Mouse (Mus musculus) gastrocnemius, postnatal 14 days (tissue): ENCODE results near the gene Ampd3. TPM values are rescaled to one million over a fixed set of nuclear protein-coding genes. Genes with fewer than 3 reads are reported as not detected.

Source experiments
- DNase-seq: peaks from one replicate; pipeline ENCODE4 v3.0.0; 2021; ENCODE audit warnings: mixed read lengths
- intact Hi-C: fragments of 180-260 bp; cut with DNase I; formaldehyde crosslinking; loops from one replicate; pipeline ENCODE4 v1.15.1; 2025; ENCODE audit warnings: low total_unique reads
- total RNA-seq, 2 experiments: library from RNA; stranded (reverse); gene quantifications; 2 replicates each; pipeline ENCODE4 v1.2.3; 2021

The Ampd3 gene
- total RNA-seq, 2 experiments from 2014 or later, result 6.6 to 7.7 TPM

DNA sequence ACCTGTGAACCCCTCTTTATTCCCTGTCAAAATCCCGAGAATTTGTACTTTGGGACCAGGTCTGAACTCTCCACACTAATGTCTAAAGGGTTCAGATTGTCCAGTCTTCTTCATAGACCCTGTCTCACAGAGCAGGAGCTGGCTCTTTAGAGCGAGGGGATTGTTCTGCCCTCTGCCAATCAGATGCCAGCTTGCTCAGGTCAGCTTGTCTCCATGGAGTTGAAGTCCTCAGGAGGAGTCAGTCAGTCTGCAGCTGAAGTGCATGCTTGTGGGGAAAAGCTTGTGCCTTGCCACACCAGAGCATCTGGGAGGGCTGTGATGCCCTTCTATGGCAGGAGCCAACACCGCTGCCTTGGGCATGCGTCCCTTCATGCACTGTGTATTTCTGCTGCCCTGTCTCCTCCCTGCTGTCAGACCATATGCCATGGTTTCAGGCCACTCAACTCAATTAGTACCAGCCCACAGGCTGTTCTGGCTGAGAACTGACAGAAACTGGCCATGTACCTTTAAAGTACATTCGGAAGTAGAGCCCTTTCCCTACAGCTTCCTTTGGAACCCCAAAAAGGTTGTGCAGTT, 5.3 kb upstream of the Ampd3 start:
- DNase-seq, result no peak
- intact Hi-C loops, result no loop called here

DNA sequence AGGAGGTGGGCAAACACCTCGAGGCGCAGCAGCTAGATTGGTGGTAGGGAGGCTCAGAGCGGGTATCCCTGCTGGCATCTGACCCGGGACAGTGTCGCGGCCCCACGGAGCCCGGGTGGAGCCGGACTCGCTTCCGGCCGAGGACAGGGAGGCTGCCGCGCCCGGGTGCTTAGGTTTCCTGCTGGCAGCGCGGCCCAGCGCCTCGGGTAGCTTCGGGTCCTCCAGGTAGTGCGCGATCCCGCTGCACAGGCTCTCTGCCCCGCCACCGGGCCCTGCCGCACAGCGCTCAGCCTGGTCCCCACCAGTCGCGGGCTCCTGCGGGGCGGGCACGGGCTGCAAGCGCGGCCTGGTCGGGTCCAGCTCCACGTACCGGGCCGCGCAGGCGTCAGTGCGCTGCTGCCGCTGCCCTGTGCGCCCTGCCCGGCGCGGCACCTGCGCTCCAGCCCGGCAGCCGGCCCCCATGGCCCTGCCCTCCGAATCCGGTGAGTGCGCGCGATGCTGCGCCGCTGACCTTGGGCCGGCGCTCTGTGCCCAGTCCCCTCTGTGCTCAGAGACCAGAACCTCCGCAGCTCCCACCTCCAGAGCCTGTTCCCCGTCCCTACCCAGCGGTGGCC, 552 bp downstream of the Ampd3 start:
- intact Hi-C loops, result no loop called here
- peak; percentile 48 for DNase-seq

- intact Hi-C loops, result no loop called here
These were observed 1.1 kb downstream of the Ampd3 start for GRCm38 (mm10) chr7:110769094-110769493.

DNA sequence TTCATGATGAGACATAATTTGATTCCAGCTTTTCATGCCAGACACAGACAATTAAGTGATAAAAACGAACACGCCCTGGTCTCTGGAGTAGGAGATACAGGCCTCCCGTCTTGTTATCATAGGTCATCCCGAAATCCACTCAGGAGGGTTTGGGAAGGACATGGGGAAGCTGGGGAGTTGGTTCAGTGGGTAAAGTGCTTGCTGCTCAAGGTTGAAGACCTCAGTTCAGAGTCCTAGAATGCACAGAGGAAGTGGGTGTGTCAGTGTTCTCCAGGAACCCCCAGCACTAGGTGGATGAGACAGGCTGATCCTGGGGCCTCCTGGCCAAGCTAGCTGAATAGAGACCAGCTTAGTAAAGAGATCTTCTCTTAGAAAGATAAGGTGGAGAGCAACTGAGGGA, 2.9 kb downstream of the Ampd3 start:
- DNase-seq, result no peak
- intact Hi-C loops, result no loop called here

More at GRCm38 (mm10) chr7:110769094-110769493, 1.1 kb downstream of the Ampd3 start:
- DNase-seq, result no peak

DNA sequence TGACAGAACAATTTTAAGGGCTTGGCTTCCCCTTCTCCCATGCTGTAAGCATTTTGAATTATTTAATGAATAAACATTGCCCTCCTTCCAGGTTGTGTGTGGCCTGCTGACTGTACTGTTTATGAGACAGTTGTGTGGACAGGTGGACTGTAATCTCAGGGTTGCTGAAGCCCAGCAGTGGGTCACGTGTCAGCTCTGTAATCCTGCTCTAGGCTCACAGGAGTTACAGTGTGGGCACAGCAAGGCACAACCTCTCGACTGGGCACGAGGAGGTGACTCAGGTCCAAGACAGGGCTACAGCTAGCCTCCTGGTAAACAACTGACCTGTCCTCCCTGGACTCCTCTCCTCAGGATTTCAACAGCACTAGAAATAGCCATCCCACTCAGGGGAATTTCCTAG, 4.3 kb downstream of the Ampd3 start:
- DNase-seq, result no peak
- intact Hi-C loops, result no loop called here

- intact Hi-C loops, result no loop called here
- peak; percentile 61 for DNase-seq
These were observed 5.4 kb downstream of the Ampd3 start for GRCm38 (mm10) chr7:110773204-110774002.

DNA sequence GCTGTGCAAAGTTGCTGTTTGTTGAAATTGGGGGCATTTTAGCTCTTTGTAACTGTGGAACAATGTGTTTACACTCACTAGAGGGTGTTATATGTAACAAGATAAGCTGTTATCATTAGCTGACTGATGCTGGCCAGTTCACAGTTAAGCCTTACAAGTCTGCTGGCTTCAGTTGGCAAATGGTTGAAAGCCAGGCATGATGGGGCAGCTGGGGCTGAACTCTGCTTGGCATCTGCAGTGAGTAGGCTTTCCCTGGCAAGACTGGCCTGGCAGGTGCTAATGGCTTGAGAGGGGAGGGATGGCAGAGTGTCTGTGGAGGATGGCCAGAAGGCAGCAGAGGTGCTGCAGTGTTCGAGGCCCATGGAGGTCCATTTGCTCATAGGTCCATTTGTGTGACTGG, 6.1 kb downstream of the Ampd3 start:
- intact Hi-C loops, result no loop called here
- DNase-seq, result peak; percentile 82

DNA sequence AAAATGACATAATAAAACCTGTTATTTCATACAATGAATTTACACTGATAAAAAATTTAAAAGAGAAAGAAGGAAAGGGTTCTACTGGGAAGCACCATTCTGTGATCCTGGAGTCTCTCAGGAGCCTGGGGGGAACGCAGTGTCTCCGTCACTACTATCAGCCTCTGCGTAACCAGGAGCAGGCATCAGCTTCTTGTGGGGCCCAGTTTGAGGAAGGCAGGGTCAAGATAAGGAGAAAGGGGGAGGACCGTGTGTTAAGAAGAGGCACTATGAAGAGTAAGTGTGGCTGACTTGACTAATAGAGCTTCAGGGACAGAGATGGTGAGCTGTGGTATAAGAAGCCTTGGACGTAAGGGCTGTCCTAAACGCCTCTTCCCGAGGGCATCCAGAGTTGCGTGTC, 6.7 kb downstream of the Ampd3 start:
- intact Hi-C loops, result no loop called here

GRCm38 (mm10) chr7:110777146-110778001, 9.4 kb downstream of the Ampd3 start:
- intact Hi-C loops, result no loop called here
- no peak for DNase-seq

More for the DNA sequence above, 6.7 kb downstream of the Ampd3 start:
- no peak for DNase-seq

DNA sequence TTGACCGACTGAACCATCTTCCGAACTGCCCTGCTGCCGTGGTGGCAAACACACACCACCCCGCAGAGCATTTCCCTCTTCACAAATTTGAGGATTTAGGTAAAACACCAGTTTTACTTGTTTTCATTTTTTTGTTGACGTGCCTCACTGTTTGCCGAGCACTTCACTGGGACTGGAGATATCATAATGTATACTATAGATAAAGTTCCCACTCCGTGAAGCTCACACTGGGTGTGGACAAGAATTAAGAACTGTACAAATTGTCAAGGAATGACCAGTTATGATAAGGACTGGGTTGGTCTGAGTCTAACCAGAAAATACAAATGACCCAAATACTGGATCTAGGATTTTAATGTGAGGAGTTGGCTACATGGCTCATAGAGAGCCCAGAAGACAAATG, 10.9 kb downstream of the Ampd3 start:
- intact Hi-C loops, result no loop called here
- DNase-seq, result no peak

DNA sequence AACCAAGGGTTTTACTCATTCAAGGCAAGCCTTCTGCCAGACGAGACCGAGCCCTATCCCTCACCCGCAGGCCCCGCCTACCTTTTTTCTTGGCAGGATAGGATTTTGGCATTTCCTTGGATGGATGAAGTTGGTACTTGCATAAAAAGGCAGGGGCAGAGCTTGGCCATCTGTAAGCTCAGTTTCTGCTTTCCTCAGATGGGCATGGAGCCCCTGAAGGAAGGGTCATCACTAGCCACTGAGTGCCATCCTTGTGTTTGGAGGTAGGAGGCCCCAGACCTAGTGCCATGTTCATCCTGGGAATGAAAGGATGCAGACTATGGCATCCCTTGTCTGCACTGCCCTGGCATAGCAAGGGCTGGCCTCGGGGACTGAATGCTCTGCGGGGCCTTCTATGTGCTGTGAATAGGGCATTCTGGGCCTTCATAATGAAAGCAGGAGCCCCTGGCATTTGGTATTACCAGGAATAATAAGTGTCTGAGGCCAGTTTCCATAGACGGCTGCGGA, 11.7 kb downstream of the Ampd3 start:
- intact Hi-C loops, result no loop called here
- DNase-seq, result no peak

DNA sequence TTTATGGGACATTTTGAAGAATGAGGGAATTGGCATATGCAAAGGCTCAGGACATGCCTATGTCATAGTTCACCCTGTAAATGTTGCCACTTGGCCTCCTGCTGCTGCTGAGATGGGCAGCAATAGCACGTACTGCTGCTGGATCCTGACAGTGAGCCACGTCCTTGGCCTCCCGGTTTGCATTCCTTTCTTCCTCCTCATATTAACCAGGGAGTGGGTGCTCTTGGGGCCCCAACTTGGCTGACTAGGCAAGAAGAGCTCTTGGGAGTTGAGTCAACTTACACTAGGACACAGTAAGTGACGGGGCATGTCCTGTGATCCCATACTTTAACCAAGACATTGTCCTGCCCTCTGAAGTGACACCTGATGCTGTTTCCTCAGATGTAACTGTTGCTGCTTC, 12.5 kb downstream of the Ampd3 start:
- DNase-seq, result no peak
- intact Hi-C loops, result no loop called here

- intact Hi-C loops, result no loop called here
- no peak for DNase-seq
These were observed 13.3 kb downstream of the Ampd3 start for GRCm38 (mm10) chr7:110781231-110781711.

GRCm38 (mm10) chr7:110782135-110782534, 14.1 kb downstream of the Ampd3 start:
- intact Hi-C loops, result no loop called here
- DNase-seq, result no peak

- intact Hi-C loops, result no loop called here
These were observed 15.0 kb downstream of the Ampd3 start for GRCm38 (mm10) chr7:110782845-110783478.

DNA sequence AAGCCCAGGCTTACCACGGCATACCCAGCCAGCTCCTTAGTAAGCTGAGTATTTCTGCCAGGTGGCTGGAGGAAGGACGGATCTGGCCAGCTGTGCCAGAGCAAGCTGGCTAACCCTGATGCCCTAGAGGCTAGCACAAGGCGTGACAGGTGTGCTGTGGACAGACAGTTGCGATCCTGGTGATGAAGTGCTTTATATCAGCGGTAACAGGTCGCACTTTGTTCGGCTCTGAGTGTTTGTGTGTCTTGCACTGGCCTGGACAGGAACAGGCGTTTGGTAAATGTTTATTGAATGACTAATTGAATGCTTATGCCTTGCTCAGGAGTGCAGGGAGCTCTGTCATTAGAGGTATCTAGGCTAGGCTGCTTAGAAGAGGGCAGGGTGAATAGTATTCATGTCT, 17.0 kb downstream of the Ampd3 start:
- intact Hi-C loops, result no loop called here
- DNase-seq, result peak; percentile 46

More at GRCm38 (mm10) chr7:110782845-110783478, 15.0 kb downstream of the Ampd3 start:
- no peak for DNase-seq

GRCm38 (mm10) chr7:110785741-110786146, 17.7 kb downstream of the Ampd3 start:
- DNase-seq, result no peak
- intact Hi-C loops, result no loop called here

GRCm38 (mm10) chr7:110787310-110787709, 19.3 kb downstream of the Ampd3 start:
- intact Hi-C loops, result no loop called here
- DNase-seq, result peak; percentile 51

DNA sequence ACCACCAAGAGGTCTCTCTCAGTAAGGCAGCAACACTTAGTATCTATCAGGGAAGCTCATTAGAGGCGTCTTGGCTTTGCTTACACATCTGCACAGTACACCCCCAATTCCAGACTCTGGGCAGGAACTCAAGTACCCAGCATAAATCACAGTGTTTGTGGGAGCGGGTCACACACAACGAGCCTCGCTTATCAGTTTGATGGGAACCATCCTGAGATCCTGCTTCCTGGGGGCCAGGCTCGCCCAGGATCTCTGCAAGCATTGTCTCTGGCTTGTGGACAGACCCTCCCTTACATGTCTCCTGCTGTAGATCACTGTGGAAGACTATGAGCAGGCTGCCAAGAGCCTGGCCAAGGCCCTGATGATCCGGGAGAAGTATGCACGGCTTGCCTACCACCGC, 22.9 kb downstream of the Ampd3 start:
- no peak for DNase-seq
- intact Hi-C loops, result no loop called here
